22 mouse cellular contexts compared by ENCODE assay signal in the genomic region with DNA sequence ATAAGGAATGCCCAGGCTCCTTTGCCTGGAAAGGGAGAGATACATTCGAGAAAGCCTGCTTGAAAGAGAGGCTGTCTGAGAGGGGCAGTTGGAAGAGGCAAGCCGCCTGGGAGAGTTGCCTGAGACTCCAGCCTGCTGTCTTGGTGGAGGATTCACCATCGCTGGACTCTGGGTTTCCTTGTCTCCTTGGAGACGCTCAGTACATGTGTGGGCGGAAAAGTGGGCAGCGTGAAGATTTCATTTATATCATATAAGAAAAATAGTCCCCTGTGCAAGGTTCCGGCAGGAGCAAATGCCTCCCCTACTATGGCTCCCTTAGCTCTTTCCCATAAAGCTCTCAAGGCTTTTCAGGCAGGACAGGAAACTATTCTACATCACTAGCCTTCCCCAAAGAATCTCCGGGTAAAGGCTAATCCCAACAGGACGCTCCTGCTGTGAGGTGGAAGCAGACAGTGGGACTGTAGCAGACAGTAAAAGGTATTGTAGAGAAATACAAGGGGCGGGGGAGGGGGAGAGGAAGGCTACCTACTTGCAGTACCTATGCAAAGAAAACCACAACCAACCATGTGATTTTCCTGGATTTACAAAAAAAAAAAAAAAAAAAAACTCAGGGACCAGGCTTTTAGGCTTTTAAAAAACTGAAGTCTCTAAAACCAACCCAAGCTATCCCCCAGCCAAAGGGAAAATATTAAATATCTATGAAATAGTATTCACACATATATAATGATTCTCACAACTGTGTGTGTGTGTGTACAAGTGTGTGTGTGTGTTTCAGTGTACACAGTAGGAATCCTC.
DNase-seq lines count a peak whose midpoint lies in the region; ATAC-seq and TF ChIP-seq lines count a peak whose summit lies in the region.
"Had no signal": no experiment of that assay in that cellular context is flagged by ENCODE, and none has a peak within 500 bp of the region (broad histone marks: within the 10 kb centered on the region; RNA-seq: fewer than 3 reads in every experiment).

No protein-coding gene starts in this region.

- H3K27ac ChIP-seq in ES-E14 (ENCODE audit: insufficient read depth, low read depth, low read length, poor library complexity, severe bottlenecking), result no peak overlapping the region
- no peak overlapping the region for H3K27ac ChIP-seq in limb, embryonic 10.5 days
- no peak overlapping the region for H3K27ac ChIP-seq in forebrain, embryonic 11.5 days (ENCODE audit: low read depth, low read length)
- H3K27ac ChIP-seq: embryonic facial prominence, embryonic 15.5 days; forebrain, embryonic 12.5 days; hindbrain, postnatal 0 days; limb, embryonic 12.5 days; liver, embryonic 14.5 days; midbrain, embryonic 12.5 days had no signal

- DNase-seq in ES-E14 (ENCODE audit: low read depth, low spot score), result no peak
- DNase-seq in frontal cortex, postnatal 25 days (ENCODE audit: low spot score in 2 of 2), result peak; percentile 27 to 47
- DNase-seq in right cerebral cortex, adult 18-20 months, result peak; percentile 81
- DNase-seq in limb, embryonic 10.5 days (ENCODE audit: low spot score), result no peak
- no peak for DNase-seq in forebrain, embryonic 11.5 days (ENCODE audit: low spot score)
- no peak for DNase-seq in MN1 (ENCODE audit: low spot score)
- no peak for DNase-seq in thymus, postnatal 25 days
- DNase-seq: adrenal gland, adult 2 months; cerebellum, adult 18-20 months; gastrocnemius, postnatal 10 days; heart, postnatal 14 days; kidney, adult 2 months; kidney, postnatal 36 days; lung, postnatal 10 days; thymus, postnatal 36 days had no signal

- ATAC-seq in forebrain, embryonic 11.5 days (replicated peaks; ENCODE audit: low FRiP score), result no peak
- ATAC-seq: hindbrain, postnatal 0 days had no signal

- H3K9me3 ChIP-seq in E14TG2a.4 (ENCODE audit: low read length) (peaks cover 10% of the 10 kb centered on the region), ES-E14 (ENCODE audit: control insufficient read depth, insufficient read depth, low read depth, low read length) (no peaks in the 10 kb centered on the region)
- H3K9me3 ChIP-seq in limb, embryonic 10.5 days (replicated peaks), result no peaks in the 10 kb centered on the region
- H3K9me3 ChIP-seq in forebrain, embryonic 11.5 days (ENCODE audit: control insufficient read depth, low read length), result no peaks in the 10 kb centered on the region; the same call in 1 of the 2 replicates
- H3K9me3 ChIP-seq: embryonic facial prominence, embryonic 15.5 days; forebrain, embryonic 12.5 days; midbrain, embryonic 12.5 days had no signal

- no peak overlapping the region for H3K4me2 ChIP-seq in forebrain, embryonic 11.5 days (ENCODE audit: low read depth, low read length, severe bottlenecking)
- H3K4me2 ChIP-seq: embryonic facial prominence, embryonic 15.5 days; forebrain, embryonic 12.5 days; limb, embryonic 12.5 days; midbrain, embryonic 12.5 days had no signal

- no peaks in the 10 kb centered on the region for H3K36me3 ChIP-seq in E14TG2a.4 (ENCODE audit: insufficient read depth, low read length)
- no peaks in the 10 kb centered on the region for H3K36me3 ChIP-seq in ES-E14 (ENCODE audit: control insufficient read depth, insufficient read depth, low read length, poor library complexity, severe bottlenecking)
- H3K36me3 ChIP-seq in limb, embryonic 10.5 days, result peaks cover 12% of the 10 kb centered on the region
- peaks cover 2% of the 10 kb centered on the region; the same call in 1 of the 2 replicates for H3K36me3 ChIP-seq in forebrain, embryonic 11.5 days (ENCODE audit: control insufficient read depth, insufficient read depth, low read length)

- H3K4me3 ChIP-seq in E14TG2a.4 (replicated peaks; ENCODE audit: low read length), result peak overlapping the region; percentile 51
- H3K4me3 ChIP-seq in ES-E14 (ENCODE audit: insufficient read depth in 1 of 2, low read depth in 1 of 2, low read length in 2 of 2, poor library complexity in 1 of 2, severe bottlenecking in 1 of 2), result no peak overlapping the region
- no peak overlapping the region for H3K4me3 ChIP-seq in limb, embryonic 10.5 days
- no peak overlapping the region for H3K4me3 ChIP-seq in forebrain, embryonic 11.5 days (ENCODE audit: low read depth, low read length)
- H3K4me3 ChIP-seq: embryonic facial prominence, embryonic 15.5 days; forebrain, embryonic 12.5 days; limb, embryonic 12.5 days; midbrain, embryonic 12.5 days had no signal

- peaks cover 17% of the 10 kb centered on the region for H3K4me1 ChIP-seq in E14TG2a.4 (replicated peaks; ENCODE audit: low read depth, low read length)
- H3K4me1 ChIP-seq in ES-E14 (ENCODE audit: control insufficient read depth in 2 of 2, insufficient read depth in 2 of 2, low read length in 2 of 2, poor library complexity in 1 of 2), result peaks cover 0 to 6% of the 10 kb centered on the region in 2 experiments; a peak in 1 of 4 replicates
- peaks cover 16% of the 10 kb centered on the region for H3K4me1 ChIP-seq in limb, embryonic 10.5 days
- H3K4me1 ChIP-seq in forebrain, embryonic 11.5 days (replicated peaks; ENCODE audit: control insufficient read depth, insufficient read depth, low read length), result no peaks in the 10 kb centered on the region
- H3K4me1 ChIP-seq: embryonic facial prominence, embryonic 15.5 days had no signal

- no peak for TF ChIP-seq CTCF in E14TG2a.4 (conservative IDR thresholded peaks at IDR 0.05; ENCODE audit: low read length)

- in situ Hi-C loops in ES-E14 (cut with MboI; ENCODE audit: low sequenced_read_pairs in 2 of 2, unreplicated experiment in 2 of 2), result no loop called here

- 0 out of 2 replicates have a peak, but pooled peaks cover 2% of the 10 kb centered on the region for H3K27me3 ChIP-seq in E14TG2a.4 (ENCODE audit: insufficient read depth, low read length)
- no peaks in the 10 kb centered on the region for H3K27me3 ChIP-seq in limb, embryonic 10.5 days (ENCODE audit: low read depth, poor library complexity, severe bottlenecking)
- H3K27me3 ChIP-seq in forebrain, embryonic 11.5 days (ENCODE audit: control insufficient read depth, insufficient read depth, low read length), result no peaks in the 10 kb centered on the region
- H3K27me3 ChIP-seq: embryonic facial prominence, embryonic 15.5 days; forebrain, embryonic 12.5 days; limb, embryonic 12.5 days had no signal

- WGBS in limb, embryonic 10.5 days, result 61% methylated on average over 10 of the region's 10 CpGs
- 44% methylated on average over 10 of the region's 10 CpGs for WGBS in forebrain, embryonic 11.5 days

- H3K9ac ChIP-seq in ES-E14 (ENCODE audit: insufficient read depth, low read depth, low read length, poor library complexity, severe bottlenecking), result no peak overlapping the region
- H3K9ac ChIP-seq in forebrain, embryonic 11.5 days (ENCODE audit: low read length), result no peak overlapping the region
- H3K9ac ChIP-seq: embryonic facial prominence, embryonic 15.5 days; forebrain, embryonic 12.5 days; limb, embryonic 12.5 days; liver, embryonic 14.5 days; midbrain, embryonic 12.5 days had no signal

TF ChIP-seq in ES-E14, 5 proteins besides CTCF, POLR2A, EP300 and RAD21:
- TF ChIP-seq ZC3H11A (IDR thresholded peaks at IDR 0.05; ENCODE audit: borderline replicate concordance, low read depth, low read length), result no peak
- peak; percentile 61; the same call in 1 of the 2 replicates for TF ChIP-seq ZNF384 (IDR thresholded peaks at IDR 0.05; ENCODE audit: low read depth, low read length)
- no peak for TF ChIP-seq CHD2 (IDR thresholded peaks at IDR 0.05; ENCODE audit: low read depth, low read length)
- TF ChIP-seq MAFK (IDR thresholded peaks at IDR 0.05; ENCODE audit: insufficient read depth, low read depth, low read length), result no peak
- TF ChIP-seq HCFC1 (IDR thresholded peaks at IDR 0.05; ENCODE audit: borderline replicate concordance, insufficient read depth, low read length), result no peak
TF ChIP-seq in ES-E14: peak in this region for 1.

Comparison
In these comparisons a context has a peak if more than half of its experiments do, and no peak if none do; other contexts are left out.
1. DNase-seq: peak in frontal cortex, postnatal 25 days (2 of 2) and right cerebral cortex, adult 18-20 months (single experiment); none in ES-E14 (single experiment), limb, embryonic 10.5 days (single experiment), forebrain, embryonic 11.5 days (single experiment), MN1 (single experiment) and thymus, postnatal 25 days (single experiment).